Mouse (Mus musculus): ENCODE data around the gene Epb41l1. TPM values are rescaled to one million over a fixed set of nuclear protein-coding genes. Genes with fewer than 3 reads are reported as not detected.

Gene Epb41l1
- total and polyA plus RNA-seq, 3 experiments: 0.09 to 8.4 (median 0.44) TPM

- no peak for TF ChIP-seq POLR2AphosphoS5 (IDR thresholded peaks at IDR 0.05; ENCODE audit: insufficient replicate concordance, low read depth, low read length)
- no peak for TF ChIP-seq CTCF (IDR thresholded peaks at IDR 0.05; ENCODE audit: low read depth, low read length)
- TF ChIP-seq GATA1 (IDR thresholded peaks at IDR 0.05; ENCODE audit: borderline replicate concordance, low read length): no peak
- TF ChIP-seq TAL1 (conservative IDR thresholded peaks at IDR 0.05; ENCODE audit: low read depth, low read length): no peak
- no peak for TF ChIP-seq GATA2 (IDR thresholded peaks at IDR 0.05; ENCODE audit: borderline replicate concordance, low read depth, low read length)
- Histone ChIP-seq H3K27me3 (ENCODE audit: insufficient read depth, low read length) (peaks cover 20% of the 10 kb centered on the region), H3K36me3 (replicated peaks) (no peaks in the 10 kb centered on the region), H3K4me1 (ENCODE audit: insufficient read depth, low read depth, low read length) (no peaks in the 10 kb centered on the region), H3K4me3 (ENCODE audit: low read depth, low read length) (no peak overlapping the region), H3K9me3 (replicated peaks) (no peaks in the 10 kb centered on the region)
- ATAC-seq (ENCODE audit: extremely low read depth, insufficient number of reproducible peaks, low FRiP score, poor library complexity, severe bottlenecking): no peak
- DNase-seq (ENCODE audit: low spot score): no peak
Observed at GRCm38 (mm10) chr2:156439666-156440462, 19.2 kb downstream of the Epb41l1 start.

GRCm38 (mm10) chr2:156441909-156442308, 21.2 kb downstream of the Epb41l1 start:
- no peak overlapping the region for H3K4me3 ChIP-seq (ENCODE audit: low read depth, low read length)
- no peak for ATAC-seq (ENCODE audit: extremely low read depth, insufficient number of reproducible peaks, low FRiP score, poor library complexity, severe bottlenecking)
- H3K4me1 ChIP-seq (ENCODE audit: insufficient read depth, low read depth, low read length): no peaks in the 10 kb centered on the region
- H3K9me3 ChIP-seq (replicated peaks): no peaks in the 10 kb centered on the region
- H3K36me3 ChIP-seq (replicated peaks): no peaks in the 10 kb centered on the region
- peaks cover 14% of the 10 kb centered on the region; the same call in 1 of the 2 replicates for H3K27me3 ChIP-seq (ENCODE audit: insufficient read depth, low read length)
- DNase-seq (ENCODE audit: low spot score): no peak
- TF ChIP-seq CTCF (IDR thresholded peaks at IDR 0.05; ENCODE audit: low read depth, low read length) (no peak), TAL1 (conservative IDR thresholded peaks at IDR 0.05; ENCODE audit: low read depth, low read length) (no peak), POLR2AphosphoS5 (IDR thresholded peaks at IDR 0.05; ENCODE audit: insufficient replicate concordance, low read depth, low read length) (no peak), GATA1 (IDR thresholded peaks at IDR 0.05; ENCODE audit: borderline replicate concordance, low read length) (no peak), GATA2 (IDR thresholded peaks at IDR 0.05; ENCODE audit: borderline replicate concordance, low read depth, low read length) (no peak)

GRCm38 (mm10) chr2:156443323-156443722, 22.6 kb downstream of the Epb41l1 start:
- H3K4me1 ChIP-seq (ENCODE audit: insufficient read depth, low read depth, low read length): no peaks in the 10 kb centered on the region
- no peak overlapping the region for H3K4me3 ChIP-seq (ENCODE audit: low read depth, low read length)
- TF ChIP-seq GATA2 (IDR thresholded peaks at IDR 0.05; ENCODE audit: borderline replicate concordance, low read depth, low read length): no peak
- no peak for TF ChIP-seq CTCF (IDR thresholded peaks at IDR 0.05; ENCODE audit: low read depth, low read length)
- TF ChIP-seq GATA1 (IDR thresholded peaks at IDR 0.05; ENCODE audit: borderline replicate concordance, low read length): no peak
- no peak for TF ChIP-seq TAL1 (conservative IDR thresholded peaks at IDR 0.05; ENCODE audit: low read depth, low read length)
- TF ChIP-seq POLR2AphosphoS5 (IDR thresholded peaks at IDR 0.05; ENCODE audit: insufficient replicate concordance, low read depth, low read length): no peak
- ATAC-seq (ENCODE audit: extremely low read depth, insufficient number of reproducible peaks, low FRiP score, poor library complexity, severe bottlenecking): no peak
- H3K36me3 ChIP-seq (replicated peaks): no peaks in the 10 kb centered on the region
- H3K9me3 ChIP-seq (replicated peaks): no peaks in the 10 kb centered on the region
- peaks cover 17% of the 10 kb centered on the region; the same call in 1 of the 2 replicates for H3K27me3 ChIP-seq (ENCODE audit: insufficient read depth, low read length)
- no peak for DNase-seq (ENCODE audit: low spot score)

- Histone ChIP-seq H3K27me3 (ENCODE audit: insufficient read depth, low read length) (peaks cover 9% of the 10 kb centered on the region; the same call in 1 of the 2 replicates), H3K4me1 (ENCODE audit: insufficient read depth, low read depth, low read length) (no peaks in the 10 kb centered on the region), H3K36me3 (replicated peaks) (no peaks in the 10 kb centered on the region), H3K4me3 (ENCODE audit: low read depth, low read length) (no peak overlapping the region), H3K9me3 (replicated peaks) (no peaks in the 10 kb centered on the region)
- TF ChIP-seq GATA2 (IDR thresholded peaks at IDR 0.05; ENCODE audit: borderline replicate concordance, low read depth, low read length): no peak
- no peak for TF ChIP-seq POLR2AphosphoS5 (IDR thresholded peaks at IDR 0.05; ENCODE audit: insufficient replicate concordance, low read depth, low read length)
- TF ChIP-seq TAL1 (conservative IDR thresholded peaks at IDR 0.05; ENCODE audit: low read depth, low read length): no peak
- TF ChIP-seq CTCF (IDR thresholded peaks at IDR 0.05; ENCODE audit: low read depth, low read length): no peak
- TF ChIP-seq GATA1 (IDR thresholded peaks at IDR 0.05; ENCODE audit: borderline replicate concordance, low read length): no peak
- ATAC-seq (ENCODE audit: extremely low read depth, insufficient number of reproducible peaks, low FRiP score, poor library complexity, severe bottlenecking) (no peak), DNase-seq (ENCODE audit: low spot score) (no peak)
Observed at GRCm38 (mm10) chr2:156446489-156447035, 25.9 kb downstream of the Epb41l1 start.

GRCm38 (mm10) chr2:156447413-156448295, 26.9 kb downstream of the Epb41l1 start:
- no peak for DNase-seq (ENCODE audit: low spot score)
- Histone ChIP-seq H3K36me3 (replicated peaks) (no peaks in the 10 kb centered on the region), H3K9me3 (replicated peaks) (no peaks in the 10 kb centered on the region), H3K4me1 (ENCODE audit: insufficient read depth, low read depth, low read length) (no peaks in the 10 kb centered on the region), H3K27me3 (ENCODE audit: insufficient read depth, low read length) (peaks cover 12% of the 10 kb centered on the region; the same call in 1 of the 2 replicates), H3K4me3 (ENCODE audit: low read depth, low read length) (no peak overlapping the region)
- ATAC-seq (ENCODE audit: extremely low read depth, insufficient number of reproducible peaks, low FRiP score, poor library complexity, severe bottlenecking): no peak
- TF ChIP-seq CTCF (IDR thresholded peaks at IDR 0.05; ENCODE audit: low read depth, low read length) (no peak), GATA2 (IDR thresholded peaks at IDR 0.05; ENCODE audit: borderline replicate concordance, low read depth, low read length) (no peak), TAL1 (conservative IDR thresholded peaks at IDR 0.05; ENCODE audit: low read depth, low read length) (no peak), GATA1 (IDR thresholded peaks at IDR 0.05; ENCODE audit: borderline replicate concordance, low read length) (no peak), POLR2AphosphoS5 (IDR thresholded peaks at IDR 0.05; ENCODE audit: insufficient replicate concordance, low read depth, low read length) (no peak)
